In the genomic region with DNA sequence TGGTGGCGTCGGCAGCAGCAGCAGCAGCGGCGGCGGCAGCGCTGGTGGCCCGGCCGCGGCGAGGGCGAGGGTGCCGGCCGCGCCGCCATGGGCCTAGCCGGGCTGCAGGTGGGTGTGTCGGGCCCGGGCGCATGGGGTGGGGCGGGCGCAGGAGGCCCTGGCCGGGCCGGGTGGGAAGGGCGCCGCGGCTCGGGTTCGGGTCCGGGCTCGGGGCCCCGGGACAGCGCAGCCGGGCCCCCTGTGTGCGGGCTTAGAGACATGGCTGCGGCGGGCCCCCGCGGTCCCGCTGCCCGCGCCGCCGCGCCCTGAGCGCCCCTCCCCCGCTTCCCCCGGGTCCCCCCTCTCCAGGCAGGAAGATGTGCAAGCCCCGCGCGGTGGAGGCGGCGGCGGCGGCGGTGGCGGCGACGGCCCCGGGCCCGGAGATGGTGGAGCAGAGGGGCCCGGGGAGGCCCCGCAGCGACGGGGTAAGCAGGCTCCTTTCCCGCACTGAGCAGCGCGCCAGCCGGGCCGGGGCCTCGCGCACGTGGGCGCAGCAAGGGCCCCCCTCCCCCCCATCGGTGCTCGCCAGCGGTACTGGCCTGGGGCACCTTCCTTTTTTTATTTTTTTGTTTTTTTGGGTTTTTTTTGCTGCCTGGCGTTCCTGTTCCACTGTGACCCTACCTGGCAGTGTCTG, we compare ENCODE assay signal across 8 mouse cellular contexts. TPM values are rescaled to one million over a fixed set of nuclear protein-coding genes. Genes with fewer than 3 reads are reported as not detected.
DNase-seq lines count a peak whose midpoint lies in the region; ATAC-seq and TF ChIP-seq lines count a peak whose summit lies in the region.

No protein-coding gene starts in this region.

- intact Hi-C loops in left cerebral cortex, postnatal 25 days (cut with DNase I) = no loop called here

- peaks cover 43% of the 10 kb centered on the region for H3K36me3 ChIP-seq in hindbrain, embryonic 10.5 days
- peaks cover 37% of the 10 kb centered on the region for H3K36me3 ChIP-seq in limb, embryonic 14.5 days (ENCODE audit: control insufficient read depth, insufficient read depth, low read length)
- peaks cover 28% of the 10 kb centered on the region for H3K36me3 ChIP-seq in midbrain, postnatal 0 days (ENCODE audit: insufficient read depth, low read length)
- peaks cover 33% of the 10 kb centered on the region for H3K36me3 ChIP-seq in thymus, adult 2 months (ENCODE audit: control insufficient read depth, insufficient read depth, low read length)

- H3K27me3 ChIP-seq in hindbrain, embryonic 10.5 days (ENCODE audit: insufficient read depth, poor library complexity, severe bottlenecking) = no peaks in the 10 kb centered on the region
- no peaks in the 10 kb centered on the region for H3K27me3 ChIP-seq in limb, embryonic 14.5 days (ENCODE audit: control insufficient read depth, insufficient read depth, low read length)
- no peaks in the 10 kb centered on the region for H3K27me3 ChIP-seq in midbrain, postnatal 0 days (ENCODE audit: insufficient read depth, low read length)
- H3K27me3 ChIP-seq in thymus, adult 2 months (ENCODE audit: control insufficient read depth, insufficient read depth, low read length) = no peaks in the 10 kb centered on the region

- no peaks in the 10 kb centered on the region for H3K9me3 ChIP-seq in hindbrain, embryonic 10.5 days
- H3K9me3 ChIP-seq in limb, embryonic 14.5 days (ENCODE audit: control insufficient read depth, low read length) = no peaks in the 10 kb centered on the region
- no peaks in the 10 kb centered on the region for H3K9me3 ChIP-seq in midbrain, postnatal 0 days (ENCODE audit: low read length)

- TF ChIP-seq CTCF in embryonic fibroblast, embryonic 13.5 days (IDR thresholded peaks at IDR 0.05; ENCODE audit: borderline replicate concordance, insufficient read depth, low read length) = no peak
- TF ChIP-seq CTCF in midbrain, postnatal 0 days (IDR thresholded peaks at IDR 0.05) = no peak
- TF ChIP-seq CTCF in thymus, adult 2 months (IDR thresholded peaks at IDR 0.05; ENCODE audit: borderline replicate concordance, control insufficient read depth, extremely low read depth, insufficient read depth, low read length, poor library complexity) = no peak

- H3K4me3 ChIP-seq in embryonic fibroblast, embryonic 13.5 days (ENCODE audit: insufficient read depth, low read length) = peak overlapping the region; percentile 55
- peak overlapping the region; percentile 94 for H3K4me3 ChIP-seq in hindbrain, embryonic 10.5 days
- H3K4me3 ChIP-seq in limb, embryonic 14.5 days (replicated peaks; ENCODE audit: low read length) = peak overlapping the region; percentile 80
- H3K4me3 ChIP-seq in midbrain, postnatal 0 days (ENCODE audit: low read depth, low read length) = peak overlapping the region; percentile 90
- peak overlapping the region; percentile 45 for H3K4me3 ChIP-seq in thymus, adult 2 months (ENCODE audit: control insufficient read depth, insufficient read depth, low read length)

- H3K4me1 ChIP-seq in embryonic fibroblast, embryonic 13.5 days (ENCODE audit: control insufficient read depth, insufficient read depth, low read length) = peaks cover 15% of the 10 kb centered on the region; the same call in 1 of the 2 replicates
- H3K4me1 ChIP-seq in hindbrain, embryonic 10.5 days (replicated peaks) = peaks cover 40% of the 10 kb centered on the region
- H3K4me1 ChIP-seq in limb, embryonic 14.5 days (ENCODE audit: control insufficient read depth, insufficient read depth, low read length) = peaks cover 15% of the 10 kb centered on the region
- peaks cover 7% of the 10 kb centered on the region; the same call in 1 of the 2 replicates for H3K4me1 ChIP-seq in midbrain, postnatal 0 days (ENCODE audit: insufficient read depth, low read length)
- peaks cover 17% of the 10 kb centered on the region for H3K4me1 ChIP-seq in thymus, adult 2 months (replicated peaks; ENCODE audit: control insufficient read depth, insufficient read depth, low read length)

- 2% methylated on average over 76 of the region's 77 CpGs for WGBS in hindbrain, embryonic 10.5 days
- 0% methylated on average over 7 of the region's 77 CpGs for WGBS in limb, embryonic 14.5 days
- WGBS in midbrain, postnatal 0 days = 1% methylated on average over 31 of the region's 77 CpGs
- 6% methylated on average over 44 of the region's 77 CpGs for WGBS in thymus, adult 2 months

- DNase-seq in R1 (ENCODE audit: low read depth, low spot score) = peak; percentile 44
- DNase-seq in hindbrain, embryonic 10.5 days (ENCODE audit: low spot score) = peak; percentile 56
- DNase-seq in limb, embryonic 14.5 days (ENCODE audit: low spot score) = no peak
- DNase-seq in midbrain, postnatal 0 days (ENCODE audit: low spot score) = no peak
- peak; percentile 60 for DNase-seq in thymus, adult 2 months
- no peak for DNase-seq in left cerebral cortex, postnatal 25 days (ENCODE audit: low spot score in 2 of 2)

- ATAC-seq in CD4-positive, CD25-positive, alpha-beta regulatory T cell, adult 4 months = peak; percentile 31
- ATAC-seq in limb, embryonic 14.5 days (ENCODE audit: low FRiP score, low read depth) = peak; percentile 48
- ATAC-seq in midbrain, postnatal 0 days (ENCODE audit: low FRiP score) = peak; percentile 56

- H3K9ac ChIP-seq in limb, embryonic 14.5 days (ENCODE audit: low read depth, low read length, severe bottlenecking) = peak overlapping the region; percentile 89
- H3K9ac ChIP-seq in midbrain, postnatal 0 days (replicated peaks; ENCODE audit: low read length, poor library complexity, severe bottlenecking) = peak overlapping the region; percentile 97

- H3K27ac ChIP-seq in embryonic fibroblast, embryonic 13.5 days (ENCODE audit: insufficient read depth, low read length) = peak overlapping the region; percentile 76
- H3K27ac ChIP-seq in hindbrain, embryonic 10.5 days = peak overlapping the region; percentile 96
- H3K27ac ChIP-seq in limb, embryonic 14.5 days (replicated peaks; ENCODE audit: low read depth, low read length) = peak overlapping the region; percentile 80
- peak overlapping the region; percentile 57 for H3K27ac ChIP-seq in midbrain, postnatal 0 days (ENCODE audit: low read depth, low read length)
- no peak overlapping the region for H3K27ac ChIP-seq in thymus, adult 2 months (ENCODE audit: control insufficient read depth, insufficient read depth, low read length)

- TF ChIP-seq POLR2A in embryonic fibroblast, embryonic 13.5 days (IDR thresholded peaks at IDR 0.05; ENCODE audit: low read depth, low read length) = no peak
- TF ChIP-seq POLR2A in limb, embryonic 14.5 days (IDR thresholded peaks at IDR 0.05; ENCODE audit: borderline replicate concordance, extremely low read depth, insufficient read depth, insufficient read length) = no peak
- TF ChIP-seq POLR2A in thymus, adult 2 months (IDR thresholded peaks at IDR 0.05; ENCODE audit: control insufficient read depth, extremely low read depth, insufficient read depth, low read length, poor library complexity) = no peak

- peak overlapping the region; percentile 90 for H3K4me2 ChIP-seq in limb, embryonic 14.5 days (replicated peaks; ENCODE audit: low read depth, low read length, severe bottlenecking)
- H3K4me2 ChIP-seq in midbrain, postnatal 0 days (ENCODE audit: low read depth, low read length, poor library complexity, severe bottlenecking) = peak overlapping the region; percentile 90

RNA-seq across cellular contexts. Expression of gene Kmt5a, which starts 6.0 kb away (rescaled TPM):
- 10 to 100 TPM; 19.8 to 19.9 TPM for polyA plus RNA-seq in CD4-positive, CD25-positive, alpha-beta regulatory T cell, adult 4 months (2017; shearing (Covaris generic))
- polyA plus RNA-seq in embryonic fibroblast, embryonic 13.5 days (2011; ENCODE audit: insufficient read length, low read depth, missing spikeins) = 89.9 and 94.2 TPM in 2 replicates
- 34.3 and 43.7 TPM in 2 replicates for polyA plus RNA-seq in hindbrain, embryonic 10.5 days (2016; fragmentation: Nextera tagmentation; extraction: Ambion mirVana)
- 96.7 and 101 TPM in 2 replicates for polyA plus RNA-seq in limb, embryonic 14.5 days (2012; rRNA removed)
- 70.9 and 91.4 TPM in 2 replicates for polyA plus RNA-seq in limb, embryonic 14.5 days (2014; fragmentation: Nextera tagmentation; extraction: Ambion mirVana)
- 27.4 and 39.0 TPM in 2 replicates for total RNA-seq in midbrain, postnatal 0 days (2014; rRNA removed)
- polyA plus RNA-seq in midbrain, postnatal 0 days (2015; fragmentation: Nextera tagmentation; extraction: Ambion mirVana) = 13.3 and 15.3 TPM in 2 replicates
- polyA plus RNA-seq in thymus, adult 2 months (2012; rRNA removed) = 76.5 and 92.5 TPM in 2 replicates
- 10 to 100 TPM; 57.6 to 66.0 TPM for total RNA-seq in left cerebral cortex, postnatal 25 days (2021)

RNA-seq across cellular contexts. Expression of gene Sbno1, which starts 20.0 kb away (rescaled TPM):
- 100 to 1,000 TPM; 163 to 182 TPM for polyA plus RNA-seq in CD4-positive, CD25-positive, alpha-beta regulatory T cell, adult 4 months (2017; shearing (Covaris generic))
- polyA plus RNA-seq in embryonic fibroblast, embryonic 13.5 days (2011; ENCODE audit: insufficient read length, low read depth, missing spikeins) = 77.5 and 90.2 TPM in 2 replicates
- 84.6 and 86.6 TPM in 2 replicates for polyA plus RNA-seq in hindbrain, embryonic 10.5 days (2016; fragmentation: Nextera tagmentation; extraction: Ambion mirVana)
- 43.0 and 45.9 TPM in 2 replicates for polyA plus RNA-seq in limb, embryonic 14.5 days (2012; rRNA removed)
- 65.1 and 76.3 TPM in 2 replicates for polyA plus RNA-seq in limb, embryonic 14.5 days (2014; fragmentation: Nextera tagmentation; extraction: Ambion mirVana)
- 41.0 and 54.5 TPM in 2 replicates for total RNA-seq in midbrain, postnatal 0 days (2014; rRNA removed)
- 68.9 and 80.4 TPM in 2 replicates for polyA plus RNA-seq in midbrain, postnatal 0 days (2015; fragmentation: Nextera tagmentation; extraction: Ambion mirVana)
- 36.3 and 40.8 TPM in 2 replicates for polyA plus RNA-seq in thymus, adult 2 months (2012; rRNA removed)
- 100 to 1,000 TPM; 162 to 174 TPM for total RNA-seq in left cerebral cortex, postnatal 25 days (2021)

RNA-seq across cellular contexts. Expression of gene Rilpl2, which starts 32.4 kb away (rescaled TPM):
- 10 to 100 TPM; 51.3 to 54.0 TPM for polyA plus RNA-seq in CD4-positive, CD25-positive, alpha-beta regulatory T cell, adult 4 months (2017; shearing (Covaris generic))
- 12.2 and 13.8 TPM in 2 replicates for polyA plus RNA-seq in embryonic fibroblast, embryonic 13.5 days (2011; ENCODE audit: insufficient read length, low read depth, missing spikeins)
- 21.5 and 23.1 TPM in 2 replicates for polyA plus RNA-seq in hindbrain, embryonic 10.5 days (2016; fragmentation: Nextera tagmentation; extraction: Ambion mirVana)
- polyA plus RNA-seq in limb, embryonic 14.5 days (2012; rRNA removed) = 34.7 and 36.3 TPM in 2 replicates
- polyA plus RNA-seq in limb, embryonic 14.5 days (2014; fragmentation: Nextera tagmentation; extraction: Ambion mirVana) = 36.9 and 39.2 TPM in 2 replicates
- total RNA-seq in midbrain, postnatal 0 days (2014; rRNA removed) = 32.3 and 38.6 TPM in 2 replicates
- polyA plus RNA-seq in midbrain, postnatal 0 days (2015; fragmentation: Nextera tagmentation; extraction: Ambion mirVana) = 33.8 and 34.3 TPM in 2 replicates
- polyA plus RNA-seq in thymus, adult 2 months (2012; rRNA removed) = 38.5 and 38.6 TPM in 2 replicates
- 10 to 100 TPM; 18.6 to 19.7 TPM for total RNA-seq in left cerebral cortex, postnatal 25 days (2021)

RNA-seq across cellular contexts. Expression of gene Snrnp35, which starts 37.2 kb away (rescaled TPM):
- 10 to 100 TPM in 1 of 2 experiments, 1 to 10 TPM in 1; 4.7 to 14.2 TPM for polyA plus RNA-seq in CD4-positive, CD25-positive, alpha-beta regulatory T cell, adult 4 months (2017; shearing (Covaris generic))
- polyA plus RNA-seq in embryonic fibroblast, embryonic 13.5 days (2011; ENCODE audit: insufficient read length, low read depth, missing spikeins) = 11.1 and 12.1 TPM in 2 replicates
- polyA plus RNA-seq in hindbrain, embryonic 10.5 days (2016; fragmentation: Nextera tagmentation; extraction: Ambion mirVana) = 29.7 and 35.4 TPM in 2 replicates
- polyA plus RNA-seq in limb, embryonic 14.5 days (2012; rRNA removed) = 8.1 and 17.1 TPM in 2 replicates
- polyA plus RNA-seq in limb, embryonic 14.5 days (2014; fragmentation: Nextera tagmentation; extraction: Ambion mirVana) = 10.7 and 12.2 TPM in 2 replicates
- 5.2 and 10.7 TPM in 2 replicates for total RNA-seq in midbrain, postnatal 0 days (2014; rRNA removed)
- polyA plus RNA-seq in midbrain, postnatal 0 days (2015; fragmentation: Nextera tagmentation; extraction: Ambion mirVana) = 10.1 and 13.0 TPM in 2 replicates
- polyA plus RNA-seq in thymus, adult 2 months (2012; rRNA removed) = 4.6 and 5.0 TPM in 2 replicates
- total RNA-seq in left cerebral cortex, postnatal 25 days (2021) = 10 to 100 TPM; 21.0 to 27.2 TPM

Comparison
In these comparisons a context has a peak if more than half of its experiments do, and no peak if none do; other contexts are left out.
1. DNase-seq: peak in R1 (single experiment), hindbrain, embryonic 10.5 days (single experiment) and thymus, adult 2 months (single experiment); none in limb, embryonic 14.5 days (single experiment), midbrain, postnatal 0 days (single experiment) and left cerebral cortex, postnatal 25 days (0 of 2).
2. Peak in every context shown above with its lines, with median percentiles within 50 percentile points of each other: ATAC-seq and H3K4me3 ChIP-seq.